29 mouse cellular contexts compared by ENCODE assay signal in genomic region chr3:116653278-116653945, GRCm38 (mm10). TPM values are rescaled to one million over a fixed set of nuclear protein-coding genes. Genes with fewer than 3 reads are reported as not detected.
DNase-seq lines count a peak whose midpoint lies in the region; ATAC-seq lines count a peak whose summit lies in the region.
"Had no signal": no experiment of that assay in that cellular context is flagged by ENCODE, and none has a peak within 500 bp of the region (broad histone marks: within the 10 kb centered on the region; RNA-seq: fewer than 3 reads in every experiment).

No protein-coding gene starts in this region.

- H3K36me3 ChIP-seq in midbrain, embryonic 13.5 days, result peaks cover 14% of the 10 kb centered on the region
- H3K36me3 ChIP-seq in midbrain, embryonic 15.5 days (replicated peaks), result peaks cover 5% of the 10 kb centered on the region; the same call in 1 of the 2 replicates
- H3K36me3 ChIP-seq: forebrain, embryonic 15.5 days had no signal

- H3K27me3 ChIP-seq in midbrain, embryonic 13.5 days, result no peaks in the 10 kb centered on the region
- H3K27me3 ChIP-seq in midbrain, embryonic 15.5 days (replicated peaks), result no peaks in the 10 kb centered on the region
- H3K27me3 ChIP-seq: forebrain, embryonic 15.5 days; hindbrain, embryonic 13.5 days had no signal

- peak; percentile 85 for DNase-seq in heart, adult 11 months
- no peak for DNase-seq in heart, postnatal 25 days (ENCODE audit: low spot score)
- DNase-seq in lung, postnatal 25 days (ENCODE audit: low spot score), result no peak
- no peak for DNase-seq in urinary bladder, postnatal 36 days (ENCODE audit: low spot score in 2 of 2)
- DNase-seq: adrenal gland, adult 2 months; cerebellum, adult 2 months; cerebellum, postnatal 36 days; gastrocnemius, postnatal 25 days; heart, postnatal 36 days; kidney, adult 11 months; kidney, postnatal 4 days; liver; lung, adult 2 months; lung, postnatal 14 days; thymus, adult 2 months; thymus, postnatal 4 days had no signal

- peaks cover 37% of the 10 kb centered on the region for H3K4me1 ChIP-seq in midbrain, embryonic 13.5 days (replicated peaks)
- H3K4me1 ChIP-seq in midbrain, embryonic 15.5 days, result peaks cover 19% of the 10 kb centered on the region

- no peak overlapping the region for H3K9ac ChIP-seq in midbrain, embryonic 13.5 days (replicated peaks)
- no peak overlapping the region for H3K9ac ChIP-seq in midbrain, embryonic 15.5 days
- H3K9ac ChIP-seq: forebrain, embryonic 15.5 days; hindbrain, embryonic 13.5 days had no signal

- intact Hi-C loops in heart, postnatal 25 days (cut with DNase I), result no loop called here

- no peak overlapping the region for H3K4me3 ChIP-seq in midbrain, embryonic 13.5 days (replicated peaks)
- H3K4me3 ChIP-seq in midbrain, embryonic 15.5 days, result no peak overlapping the region
- H3K4me3 ChIP-seq: forebrain, embryonic 15.5 days; hindbrain, embryonic 13.5 days; limb, embryonic 10.5 days; myocyte had no signal

- 70% methylated on average over 5 of the region's 5 CpGs for WGBS in midbrain, embryonic 13.5 days
- 66% methylated on average over 5 of the region's 5 CpGs for WGBS in midbrain, embryonic 15.5 days

- peak; percentile 51; the same call in 1 of the 2 replicates for ATAC-seq in midbrain, embryonic 13.5 days
- ATAC-seq in midbrain, embryonic 15.5 days (replicated peaks), result no peak
- ATAC-seq in common myeloid progenitor, adult 5-6 weeks (replicated peaks; ENCODE audit: low read depth, poor library complexity, severe bottlenecking), result peak; percentile 24
- ATAC-seq: forebrain, embryonic 15.5 days had no signal

- H3K27ac ChIP-seq in midbrain, embryonic 13.5 days, result no peak overlapping the region
- H3K27ac ChIP-seq in midbrain, embryonic 15.5 days, result no peak overlapping the region
- H3K27ac ChIP-seq: forebrain, embryonic 15.5 days; hindbrain, embryonic 13.5 days; limb, embryonic 10.5 days; stomach, postnatal 0 days had no signal

- H3K4me2 ChIP-seq in midbrain, embryonic 13.5 days (replicated peaks), result no peak overlapping the region
- no peak overlapping the region for H3K4me2 ChIP-seq in midbrain, embryonic 15.5 days
- H3K4me2 ChIP-seq: forebrain, embryonic 15.5 days; hindbrain, embryonic 13.5 days had no signal

- H3K9me3 ChIP-seq in midbrain, embryonic 13.5 days, result no peaks in the 10 kb centered on the region
- H3K9me3 ChIP-seq in midbrain, embryonic 15.5 days, result no peaks in the 10 kb centered on the region
- H3K9me3 ChIP-seq: forebrain, embryonic 15.5 days; hindbrain, embryonic 13.5 days; limb, embryonic 10.5 days had no signal

RNA-seq across cellular contexts. Expression of gene Mfsd14a, which starts 9.1 kb away (rescaled TPM):
- 10 to 100 TPM; 17.9 to 22.0 TPM for total RNA-seq in heart, postnatal 25 days (2021)
- 65.4 and 67.9 TPM in 2 replicates for polyA plus RNA-seq in midbrain, embryonic 13.5 days (2015; fragmentation: Nextera tagmentation; extraction: Ambion mirVana)
- 62.9 and 64.0 TPM in 2 replicates for polyA plus RNA-seq in midbrain, embryonic 15.5 days (2015; fragmentation: Nextera tagmentation; extraction: Ambion mirVana)
- total RNA-seq in common myeloid progenitor, adult 5-6 weeks (2017), result 84.3 and 91.0 TPM in 2 replicates

RNA-seq across cellular contexts. Expression of gene Gm43191, which starts 27.6 kb away (rescaled TPM):
- total RNA-seq in heart, postnatal 25 days (2021), result 1 to 10 TPM in 1 of 2 experiments, under 1 TPM in 1; 0.86 to 1.3 TPM
- polyA plus RNA-seq in midbrain, embryonic 13.5 days (2015; fragmentation: Nextera tagmentation; extraction: Ambion mirVana), result not detected in 2 replicates
- not detected in 2 replicates for polyA plus RNA-seq in midbrain, embryonic 15.5 days (2015; fragmentation: Nextera tagmentation; extraction: Ambion mirVana)
- total RNA-seq in common myeloid progenitor, adult 5-6 weeks (2017), result not detected in 2 replicates
- total RNA-seq: adrenal gland, adult 2 months; gastrocnemius, postnatal 25 days; heart, postnatal 36 days; layer of hippocampus, postnatal 10 days; neutrophil, adult 5-6 weeks had no signal
- polyA plus RNA-seq: adrenal gland, adult 2 months; cerebellum, adult 2 months; embryonic facial prominence, embryonic 14.5 days; heart, embryonic 14.5 days; limb, embryonic 10.5 days; lung, adult 2 months; myocyte; small intestine, adult 2 months; stomach, postnatal 0 days; thymus, adult 2 months had no signal

RNA-seq across cellular contexts. Expression of gene Trmt13, which starts 39.0 kb away (rescaled TPM):
- total RNA-seq in heart, postnatal 25 days (2021), result 1 to 10 TPM; 5.1 to 5.3 TPM
- polyA plus RNA-seq in midbrain, embryonic 13.5 days (2015; fragmentation: Nextera tagmentation; extraction: Ambion mirVana), result 28.5 and 33.6 TPM in 2 replicates
- polyA plus RNA-seq in midbrain, embryonic 15.5 days (2015; fragmentation: Nextera tagmentation; extraction: Ambion mirVana), result 23.9 and 31.3 TPM in 2 replicates
- total RNA-seq in common myeloid progenitor, adult 5-6 weeks (2017), result 47.6 and 51.1 TPM in 2 replicates

RNA-seq across cellular contexts. Expression of gene Sass6, which starts 58.6 kb away (rescaled TPM):
- 1 to 10 TPM; 2.1 to 2.4 TPM for total RNA-seq in heart, postnatal 25 days (2021)
- 23.5 and 25.1 TPM in 2 replicates for polyA plus RNA-seq in midbrain, embryonic 13.5 days (2015; fragmentation: Nextera tagmentation; extraction: Ambion mirVana)
- 12.5 and 13.9 TPM in 2 replicates for polyA plus RNA-seq in midbrain, embryonic 15.5 days (2015; fragmentation: Nextera tagmentation; extraction: Ambion mirVana)
- total RNA-seq in common myeloid progenitor, adult 5-6 weeks (2017), result 49.8 and 57.5 TPM in 2 replicates

RNA-seq across cellular contexts. Expression of gene Slc35a3, which starts 59.2 kb away (rescaled TPM):
- total RNA-seq in heart, postnatal 25 days (2021), result 10 to 100 TPM; 13.9 to 14.6 TPM
- 6.3 and 7.2 TPM in 2 replicates for polyA plus RNA-seq in midbrain, embryonic 13.5 days (2015; fragmentation: Nextera tagmentation; extraction: Ambion mirVana)
- polyA plus RNA-seq in midbrain, embryonic 15.5 days (2015; fragmentation: Nextera tagmentation; extraction: Ambion mirVana), result 8.1 and 8.5 TPM in 2 replicates
- total RNA-seq in common myeloid progenitor, adult 5-6 weeks (2017), result 49.5 and 52.2 TPM in 2 replicates
